Mouse (Mus musculus) small intestine, adult 2 months (tissue): ENCODE results near the gene 9230112D13Rik.

Experiments used
- CTCF ChIP-seq: fragments of 200-500 bp; IDR thresholded peaks from 2 replicates; pipeline ENCODE4 v1.5.1; 2012; ENCODE audit warnings: low read depth, mild to moderate bottlenecking, control low read depth, inconsistent platforms, low read length, moderate library complexity, mixed read lengths; ENCODE audit not compliant: insufficient replicate concordance, insufficient read length; ENCODE audit errors: extremely low read depth
- POLR2A ChIP-seq: fragments of 200-500 bp; IDR thresholded peaks from 2 replicates; pipeline ENCODE4 v1.6.1; 2012; ENCODE audit warnings: low read depth, mild to moderate bottlenecking, control low read depth, inconsistent platforms, low read length, moderate library complexity

- TF ChIP-seq POLR2A = no peak
- TF ChIP-seq CTCF = no peak
Observed at GRCm38 (mm10) chr14:34567697-34568096, 45.1 kb upstream of the 9230112D13Rik start.
